ENCODE assay signal across 27 mouse cellular contexts in the genomic region with DNA sequence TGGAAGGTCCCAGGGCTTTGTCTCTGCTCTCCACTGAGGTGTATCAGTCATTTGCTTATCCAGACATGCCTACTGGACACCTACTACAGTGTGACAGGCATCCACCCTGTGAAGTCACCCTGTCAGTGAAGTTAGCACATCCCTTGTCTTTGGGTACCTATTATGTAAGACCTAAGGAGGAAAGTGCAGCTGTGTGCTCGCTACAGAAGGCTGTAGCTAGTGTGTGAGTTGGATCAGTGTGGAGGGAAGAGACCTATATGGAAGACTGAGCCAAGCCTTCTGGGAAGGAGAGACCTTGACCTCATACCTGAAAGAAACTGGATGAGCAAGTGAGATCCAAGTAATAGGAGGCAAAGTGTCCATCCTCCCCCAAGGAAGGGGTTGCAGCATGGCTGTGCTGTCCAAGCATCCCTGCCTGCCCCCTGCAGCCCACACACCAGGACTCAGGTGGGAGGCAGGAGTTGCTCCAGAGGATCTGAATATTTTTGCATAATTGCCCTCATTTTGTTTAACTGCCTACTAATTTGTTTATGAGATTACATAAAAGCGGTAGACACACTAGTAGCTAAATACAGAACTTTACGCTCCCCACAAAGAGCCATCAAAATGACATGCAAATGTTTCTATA.
DNase-seq lines count a peak whose midpoint lies in the region; ATAC-seq and TF ChIP-seq lines count a peak whose summit lies in the region.
"Had no signal": no experiment of that assay in that cellular context is flagged by ENCODE, and none has a peak within 500 bp of the region (broad histone marks: within the 10 kb centered on the region; RNA-seq: fewer than 3 reads in every experiment).

No protein-coding gene starts in this region.

- no peaks in the 10 kb centered on the region for H3K9me3 ChIP-seq in forebrain, embryonic 13.5 days (replicated peaks)
- H3K9me3 ChIP-seq in forebrain, postnatal 0 days (ENCODE audit: low read length): no peaks in the 10 kb centered on the region
- H3K9me3 ChIP-seq in forebrain, embryonic 16.5 days (ENCODE audit: control insufficient read depth, low read length): no peaks in the 10 kb centered on the region
- H3K9me3 ChIP-seq in forebrain, embryonic 12.5 days: no peaks in the 10 kb centered on the region
- no peaks in the 10 kb centered on the region for H3K9me3 ChIP-seq in hindbrain, embryonic 13.5 days
- H3K9me3 ChIP-seq in hindbrain, embryonic 10.5 days: no peaks in the 10 kb centered on the region
- H3K9me3 ChIP-seq: embryonic facial prominence, embryonic 13.5 days; heart, embryonic 10.5 days; hindbrain, embryonic 15.5 days had no signal

- H3K4me2 ChIP-seq in forebrain, embryonic 13.5 days: no peak overlapping the region
- no peak overlapping the region for H3K4me2 ChIP-seq in forebrain, postnatal 0 days (ENCODE audit: low read depth)
- H3K4me2 ChIP-seq in forebrain, embryonic 16.5 days (ENCODE audit: low read length): no peak overlapping the region
- H3K4me2 ChIP-seq in forebrain, embryonic 12.5 days: no peak overlapping the region
- no peak overlapping the region for H3K4me2 ChIP-seq in hindbrain, embryonic 13.5 days
- H3K4me2 ChIP-seq: embryonic facial prominence, embryonic 13.5 days; heart, embryonic 13.5 days; hindbrain, embryonic 15.5 days had no signal

- no peaks in the 10 kb centered on the region for H3K27me3 ChIP-seq in forebrain, embryonic 13.5 days
- no peaks in the 10 kb centered on the region for H3K27me3 ChIP-seq in forebrain, postnatal 0 days (ENCODE audit: insufficient read depth, low read length)
- no peaks in the 10 kb centered on the region for H3K27me3 ChIP-seq in forebrain, embryonic 16.5 days (replicated peaks; ENCODE audit: control insufficient read depth, insufficient read depth, low read length)
- H3K27me3 ChIP-seq in forebrain, embryonic 12.5 days: no peaks in the 10 kb centered on the region
- H3K27me3 ChIP-seq in hindbrain, embryonic 13.5 days: no peaks in the 10 kb centered on the region
- no peaks in the 10 kb centered on the region for H3K27me3 ChIP-seq in hindbrain, embryonic 10.5 days (ENCODE audit: insufficient read depth, poor library complexity, severe bottlenecking)
- H3K27me3 ChIP-seq: embryonic facial prominence, embryonic 13.5 days; heart, embryonic 13.5 days; hindbrain, embryonic 15.5 days had no signal

- DNase-seq in forebrain, postnatal 0 days: no peak
- no peak for DNase-seq in hindbrain, embryonic 10.5 days (ENCODE audit: low spot score)
- DNase-seq: adrenal gland, adult 8-10 months; adrenal gland, postnatal 25 days; cerebellum, adult 11-12 months; cerebellum, adult 8-10 months; cerebellum, postnatal 10 days; cerebellum, postnatal 36 days; embryo, embryonic 11 days; gastrocnemius, postnatal 10 days; gastrocnemius, postnatal 36 days; heart, adult 2 months; heart, postnatal 14 days; heart, postnatal 4 days; kidney, adult 2 months had no signal

- H3K4me1 ChIP-seq in forebrain, embryonic 13.5 days: peaks cover 6% of the 10 kb centered on the region; the same call in 1 of the 2 replicates
- H3K4me1 ChIP-seq in forebrain, postnatal 0 days (ENCODE audit: insufficient read depth): no peaks in the 10 kb centered on the region
- H3K4me1 ChIP-seq in forebrain, embryonic 16.5 days (replicated peaks; ENCODE audit: control insufficient read depth, insufficient read depth, low read length): peaks cover 6% of the 10 kb centered on the region
- H3K4me1 ChIP-seq in forebrain, embryonic 12.5 days: no peaks in the 10 kb centered on the region
- peaks cover 19% of the 10 kb centered on the region for H3K4me1 ChIP-seq in hindbrain, embryonic 13.5 days (replicated peaks)
- H3K4me1 ChIP-seq in hindbrain, embryonic 10.5 days (replicated peaks): peaks cover 9% of the 10 kb centered on the region; the same call in 1 of the 2 replicates
- H3K4me1 ChIP-seq: embryonic facial prominence, embryonic 13.5 days; heart, embryonic 10.5 days; heart, embryonic 13.5 days had no signal

- no peak overlapping the region for H3K27ac ChIP-seq in forebrain, embryonic 13.5 days
- no peak overlapping the region for H3K27ac ChIP-seq in forebrain, postnatal 0 days (ENCODE audit: low read depth, low read length)
- H3K27ac ChIP-seq in forebrain, embryonic 16.5 days (ENCODE audit: low read length): no peak overlapping the region
- H3K27ac ChIP-seq in forebrain, embryonic 12.5 days: no peak overlapping the region
- no peak overlapping the region; the same call in 1 of the 2 replicates for H3K27ac ChIP-seq in hindbrain, embryonic 13.5 days
- no peak overlapping the region for H3K27ac ChIP-seq in hindbrain, embryonic 10.5 days
- H3K27ac ChIP-seq: embryonic facial prominence, embryonic 10.5 days; embryonic facial prominence, embryonic 13.5 days; heart, adult 2 months; heart, embryonic 10.5 days; heart, embryonic 13.5 days; hindbrain, embryonic 15.5 days had no signal

- H3K36me3 ChIP-seq in forebrain, embryonic 13.5 days (ENCODE audit: poor library complexity, severe bottlenecking): no peaks in the 10 kb centered on the region
- H3K36me3 ChIP-seq in forebrain, postnatal 0 days (ENCODE audit: insufficient read depth): no peaks in the 10 kb centered on the region
- H3K36me3 ChIP-seq in forebrain, embryonic 16.5 days (ENCODE audit: control insufficient read depth, insufficient read depth): no peaks in the 10 kb centered on the region
- H3K36me3 ChIP-seq in forebrain, embryonic 12.5 days (replicated peaks): no peaks in the 10 kb centered on the region
- no peaks in the 10 kb centered on the region for H3K36me3 ChIP-seq in hindbrain, embryonic 13.5 days
- H3K36me3 ChIP-seq in hindbrain, embryonic 10.5 days: no peaks in the 10 kb centered on the region
- H3K36me3 ChIP-seq: embryonic facial prominence, embryonic 10.5 days; embryonic facial prominence, embryonic 13.5 days; heart, embryonic 10.5 days; heart, embryonic 13.5 days; hindbrain, embryonic 15.5 days had no signal

- 71% methylated on average over 3 of the region's 3 CpGs for WGBS in forebrain, embryonic 13.5 days
- WGBS in forebrain, postnatal 0 days: 56% methylated on average over 3 of the region's 3 CpGs
- 47% methylated on average over 3 of the region's 3 CpGs for WGBS in forebrain, embryonic 16.5 days
- 74% methylated on average over 3 of the region's 3 CpGs for WGBS in forebrain, embryonic 12.5 days
- 64% methylated on average over 3 of the region's 3 CpGs for WGBS in hindbrain, embryonic 13.5 days
- WGBS in hindbrain, embryonic 10.5 days: 84% methylated on average over 3 of the region's 3 CpGs

- no peak overlapping the region for H3K4me3 ChIP-seq in forebrain, embryonic 13.5 days
- no peak overlapping the region for H3K4me3 ChIP-seq in forebrain, postnatal 0 days (ENCODE audit: low read depth, low read length)
- H3K4me3 ChIP-seq in forebrain, embryonic 16.5 days (replicated peaks; ENCODE audit: low read length): no peak overlapping the region
- no peak overlapping the region for H3K4me3 ChIP-seq in forebrain, embryonic 12.5 days (replicated peaks)
- H3K4me3 ChIP-seq in hindbrain, embryonic 13.5 days: no peak overlapping the region
- no peak overlapping the region for H3K4me3 ChIP-seq in hindbrain, embryonic 10.5 days
- H3K4me3 ChIP-seq: embryonic facial prominence, embryonic 10.5 days; embryonic facial prominence, embryonic 13.5 days; erythroblast, embryonic 14.5 days; heart, adult 2 months; heart, embryonic 10.5 days; heart, embryonic 13.5 days; hindbrain, embryonic 15.5 days had no signal

- ATAC-seq in forebrain, embryonic 13.5 days: 0 out of 2 replicates have a peak, but pooled peaks have one; percentile 52
- no peak for ATAC-seq in forebrain, postnatal 0 days
- 0 out of 2 replicates have a peak, but pooled peaks have one; percentile 19 for ATAC-seq in forebrain, embryonic 16.5 days
- ATAC-seq in forebrain, embryonic 12.5 days (ENCODE audit: low FRiP score): no peak
- 0 out of 2 replicates have a peak, but pooled peaks have one; percentile 33 for ATAC-seq in hindbrain, embryonic 13.5 days (ENCODE audit: low FRiP score)
- ATAC-seq: activated CD4-positive, CD25-positive, alpha-beta regulatory T cell, adult 4 months; intestine, postnatal 0 days had no signal

- no peak for TF ChIP-seq CTCF in forebrain, postnatal 0 days (IDR thresholded peaks at IDR 0.05; ENCODE audit: low read depth)

- no peak overlapping the region for H3K9ac ChIP-seq in forebrain, embryonic 13.5 days
- no peak overlapping the region for H3K9ac ChIP-seq in forebrain, postnatal 0 days
- H3K9ac ChIP-seq in forebrain, embryonic 16.5 days (replicated peaks; ENCODE audit: low read depth, low read length): no peak overlapping the region
- H3K9ac ChIP-seq in forebrain, embryonic 12.5 days: no peak overlapping the region
- H3K9ac ChIP-seq in hindbrain, embryonic 13.5 days: no peak overlapping the region
- H3K9ac ChIP-seq: embryonic facial prominence, embryonic 13.5 days; heart, embryonic 13.5 days; hindbrain, embryonic 15.5 days had no signal

Comparison
In these comparisons a context has a peak if more than half of its experiments do, and no peak if none do; other contexts are left out.
1. ATAC-seq: peak in forebrain, embryonic 13.5 days (single experiment), forebrain, embryonic 16.5 days (single experiment) and hindbrain, embryonic 13.5 days (single experiment); none in forebrain, postnatal 0 days (single experiment) and forebrain, embryonic 12.5 days (single experiment).